Mouse (Mus musculus): ENCODE measurements around the gene Gk5.

DNA sequence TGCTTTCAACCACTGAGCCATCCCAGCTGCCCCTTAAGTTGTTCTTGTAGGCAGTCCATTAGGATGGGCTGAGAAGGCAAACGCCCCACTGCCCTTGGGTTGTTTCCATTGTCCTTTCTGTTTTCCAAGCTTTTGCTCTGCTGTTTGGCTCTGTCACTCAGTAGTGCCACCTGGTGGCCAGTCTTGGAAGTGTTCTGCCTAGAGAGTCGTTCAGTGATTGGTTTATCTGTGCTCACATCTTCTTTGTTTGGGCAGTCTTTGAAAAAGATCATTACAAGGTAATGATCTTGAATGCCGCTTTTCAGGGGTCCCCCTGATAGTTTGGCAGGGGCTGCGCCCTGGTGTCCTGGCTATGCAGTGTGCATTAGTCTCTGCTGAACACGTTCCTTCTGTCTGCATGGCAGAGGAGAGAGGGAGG is 48.0 kb downstream of the Gk5 start:
- TF ChIP-seq CTCF (IDR thresholded peaks at IDR 0.05; ENCODE audit: extremely low read depth, insufficient read length, insufficient replicate concordance, low read depth, low read length) = peak; percentile 92; the same call in 1 of the 2 replicates
- no peak for TF ChIP-seq POLR2A (IDR thresholded peaks at IDR 0.05; ENCODE audit: low read depth, low read length)

Measured in small intestine, adult 2 months (tissue).